Mouse (Mus musculus) CH12.LX (cell line): Measurements from ENCODE around the gene Naaladl1. TPM values are rescaled to one million over a fixed set of nuclear protein-coding genes. Genes with fewer than 3 reads are reported as not detected.

Experiments used
- DNase-seq: peaks from one replicate; pipeline ENCODE4 v3.0.0-alpha.2; 2013; ENCODE audit errors: extremely low read depth
- H3K27ac ChIP-seq: 2 replicates; pipeline ENCODE4 v1.5.1; 2012; ENCODE audit warnings: low read depth, mild to moderate bottlenecking, control low read depth, moderate library complexity; ENCODE audit not compliant: insufficient read depth
- H3K27me3 ChIP-seq: replicated peaks from 2 replicates; pipeline ENCODE3; 2012; ENCODE audit warnings: inconsistent platforms
- H3K36me3 ChIP-seq, 2 experiments: replicated peaks in 1 of 2; 2 replicates each; pipeline versions ENCODE3 to v1.6.1; 2012; ENCODE audit warnings: inconsistent platforms in 1 of 2, low read length in 1 of 2, mild to moderate bottlenecking in 1 of 2, mixed read lengths in 1 of 2, moderate library complexity in 1 of 2; ENCODE audit not compliant: control insufficient read depth in 1 of 2, insufficient read depth in 1 of 2
- H3K4me1 ChIP-seq, 2 experiments: 2 replicates each; pipeline ENCODE4 v1.6.1; 2012; ENCODE audit warnings: inconsistent platforms in 1 of 2, moderate library complexity in 1 of 2; ENCODE audit not compliant: insufficient read depth in 2 of 2, control insufficient read depth in 1 of 2
- H3K4me2 ChIP-seq: 2 replicates; pipeline ENCODE4 v1.6.1; 2012; ENCODE audit warnings: low read depth, mild to moderate bottlenecking, control low read depth; ENCODE audit not compliant: poor library complexity, insufficient read depth, severe bottlenecking
- H3K4me3 ChIP-seq, 3 experiments: fragments of 150-350 bp in 1 of 3; sonication (generic) in 1 of 3; replicated peaks in 1 of 3; 2 replicates each; pipeline versions ENCODE3 to v1.5.1; 2011 to 2012; ENCODE audit warnings: low read depth in 2 of 3, low read length in 2 of 3, mild to moderate bottlenecking in 2 of 3, moderate library complexity in 2 of 3, control low read depth in 1 of 3, improper control_type of control experiment in 1 of 3, inconsistent platforms in 1 of 3, mixed read lengths in 1 of 3; ENCODE audit not compliant: poor library complexity in 1 of 3
- H3K79me2 ChIP-seq: replicated peaks from 2 replicates; pipeline ENCODE4 v1.6.1; 2012; ENCODE audit warnings: mild to moderate bottlenecking, moderate library complexity; ENCODE audit not compliant: control insufficient read depth, poor library complexity, insufficient read depth, severe bottlenecking; ENCODE audit errors: extremely low read depth
- H3K9ac ChIP-seq: 2 replicates; pipeline ENCODE4 v1.6.1; 2012; ENCODE audit warnings: low read depth, mild to moderate bottlenecking, control low read depth, moderate library complexity; ENCODE audit not compliant: insufficient read depth
- H3K9me3 ChIP-seq: replicated peaks from 2 replicates; pipeline ENCODE3; 2012; ENCODE audit warnings: low read length, inconsistent platforms, mixed read lengths
- EP300 ChIP-seq: IDR thresholded peaks from 2 replicates; pipeline ENCODE4 v1.6.1; 2011; ENCODE audit warnings: low read length, improper control_type of control experiment
- MEF2A ChIP-seq: IDR thresholded peaks from 2 replicates; pipeline ENCODE4 v1.6.1; 2014; ENCODE audit warnings: low read depth, mild to moderate bottlenecking, inconsistent platforms, low read length, improper control_type of control experiment, borderline replicate concordance
- MXI1 ChIP-seq: IDR thresholded peaks from 2 replicates; pipeline ENCODE4 v1.6.1; 2011; ENCODE audit warnings: mild to moderate bottlenecking, low read depth, low read length, improper control_type of control experiment
- PAX5 ChIP-seq: IDR thresholded peaks from 2 replicates; pipeline ENCODE4 v1.6.1; 2012; ENCODE audit warnings: low read length, inconsistent platforms, mixed read lengths
- POLR2AphosphoS2 ChIP-seq: IDR thresholded peaks from 2 replicates; pipeline ENCODE4 v1.6.1; 2011; ENCODE audit warnings: low read depth, low read length, improper control_type of control experiment
- RAD21 ChIP-seq: IDR thresholded peaks from 2 replicates; pipeline ENCODE4 v1.6.1; 2011; ENCODE audit warnings: low read depth, mild to moderate bottlenecking, low read length, improper control_type of control experiment, moderate library complexity
- TBP ChIP-seq: conservative IDR thresholded peaks from 2 replicates; pipeline ENCODE4 v1.6.1; 2011; ENCODE audit warnings: low read depth, low read length, improper control_type of control experiment
- TCF12 ChIP-seq: IDR thresholded peaks from 2 replicates; pipeline ENCODE4 v1.6.1; 2014; ENCODE audit warnings: low read depth, mild to moderate bottlenecking, inconsistent platforms, low read length, improper control_type of control experiment
- ZC3H11A ChIP-seq: IDR thresholded peaks from 2 replicates; pipeline ENCODE4 v1.6.1; 2012; ENCODE audit warnings: low read depth, mild to moderate bottlenecking, inconsistent platforms, low read length, improper control_type of control experiment
- ZKSCAN1 ChIP-seq: IDR thresholded peaks from 2 replicates; pipeline ENCODE4 v1.6.1; 2012; ENCODE audit warnings: low read depth, inconsistent platforms, low read length, improper control_type of control experiment, borderline replicate concordance
- dilution Hi-C: fragments of 300-500 bp; cut with MboI; formaldehyde crosslinking; loops from 2 replicates; pipeline ENCODE4 v1.14.3; 2020; ENCODE audit warnings: low sequenced_read_pairs; ENCODE audit not compliant: extremely low pct_unique_long_range_greater_than_20kb, extremely low pct_ligation_motif_present
- in situ Hi-C: fragments of 300-500 bp; cut with MboI; formaldehyde crosslinking; loops from 3 replicates; pipeline ENCODE4 v1.14.3; 2019; ENCODE audit warnings: low sequenced_read_pairs, low pct_ligation_motif_present, low pct_unique_long_range_greater_than_20kb, mixed read lengths
- polyA plus RNA-seq: library from polyadenylated mRNA; unstranded; fragments of >175 nt; gene quantifications from 2 replicates; pipeline ENCODE4 v1.2.1, GENCODE M21; 2012; ENCODE audit warnings: low read depth; ENCODE audit not compliant: insufficient read length
- total RNA-seq, 2 experiments: library from RNA; depleted of rRNA; stranded (reverse); fragments of 300-350 nt in 1 of 2; fragments of >200 nt in 1 of 2; gene quantifications; 2 replicates each; pipeline ENCODE4 v1.2.3; 2012 to 2014

The Naaladl1 gene
- total and polyA plus RNA-seq, 3 experiments, result 0.24 to 1.9 (median 0.34) TPM

DNA sequence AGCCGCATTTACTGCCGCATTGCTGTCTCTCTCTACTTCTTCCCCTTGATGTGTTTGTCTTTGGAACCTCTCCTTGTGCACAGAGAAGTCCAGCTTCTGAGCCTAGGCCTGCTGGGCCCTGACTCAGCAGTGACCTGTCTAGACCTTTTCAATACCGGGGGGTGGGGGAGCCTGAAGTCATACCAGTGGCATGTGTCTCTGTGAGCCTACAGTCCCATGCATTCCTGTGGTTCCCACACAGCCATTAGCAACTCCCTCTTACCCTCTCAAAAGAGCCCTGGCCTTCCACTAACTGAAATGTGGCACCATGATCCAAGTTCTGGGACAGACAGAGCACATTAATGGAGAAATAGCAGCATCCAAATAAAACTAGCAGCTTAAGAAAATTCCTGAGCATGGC is 30.8 kb downstream of the Naaladl1 start:
- dilution Hi-C loops, result no loop called here
- Histone ChIP-seq H3K4me1 (peaks cover 8% of the 10 kb centered on the region in 2 experiments), H3K79me2 (no peaks in the 10 kb centered on the region), H3K27me3 (no peaks in the 10 kb centered on the region), H3K9ac (no peak overlapping the region), H3K4me2 (no peak overlapping the region), H3K9me3 (no peaks in the 10 kb centered on the region), H3K4me3 (no peak overlapping the region), H3K27ac (no peak overlapping the region)
- in situ Hi-C loops, result no loop called here
- DNase-seq, result no peak
- TF ChIP-seq ZC3H11A (no peak), ZKSCAN1 (no peak)
- TF ChIP-seq, all 38 proteins: peak for 0
- H3K36me3 ChIP-seq, result peaks cover 4 to 48% of the 10 kb centered on the region in 2 experiments

DNA sequence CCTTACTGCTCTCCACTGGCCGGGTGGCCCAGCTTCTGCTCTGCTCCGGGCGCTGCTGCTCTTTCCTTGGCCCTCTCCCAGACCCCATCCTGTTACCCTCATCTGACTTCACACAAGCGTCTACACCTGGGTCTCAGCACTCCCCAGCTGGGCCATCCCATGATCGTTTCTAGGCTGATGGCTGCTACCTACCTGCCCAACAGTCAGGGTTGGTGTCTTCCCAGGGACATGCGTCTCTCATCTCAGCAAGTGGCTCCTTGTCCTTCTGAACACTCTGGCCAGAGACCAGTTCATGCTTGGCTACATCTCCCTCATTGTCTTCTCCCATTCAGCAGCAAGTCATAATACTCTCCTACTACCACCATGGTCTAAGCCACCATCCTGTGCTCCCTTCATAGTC is 34.1 kb downstream of the Naaladl1 start:
- H3K4me1 ChIP-seq, result peaks cover 5 to 8% of the 10 kb centered on the region in 2 experiments
- peaks cover 4% of the 10 kb centered on the region for H3K27me3 ChIP-seq
- no peaks in the 10 kb centered on the region for H3K79me2 ChIP-seq
- H3K9ac ChIP-seq, result no peak overlapping the region
- peaks cover 2% of the 10 kb centered on the region for H3K9me3 ChIP-seq
- in situ Hi-C loops (no loop called here), dilution Hi-C loops (no loop called here)
- peaks cover 4 to 34% of the 10 kb centered on the region in 2 experiments for H3K36me3 ChIP-seq
- no peak for DNase-seq
- no peak overlapping the region for H3K4me3 ChIP-seq
- TF ChIP-seq TCF12, result no peak
- TF ChIP-seq TBP, result no peak
- no peak for TF ChIP-seq RAD21
- TF ChIP-seq POLR2AphosphoS2, result no peak
- TF ChIP-seq PAX5, result no peak
- no peak overlapping the region for H3K27ac ChIP-seq
- no peak overlapping the region for H3K4me2 ChIP-seq

DNA sequence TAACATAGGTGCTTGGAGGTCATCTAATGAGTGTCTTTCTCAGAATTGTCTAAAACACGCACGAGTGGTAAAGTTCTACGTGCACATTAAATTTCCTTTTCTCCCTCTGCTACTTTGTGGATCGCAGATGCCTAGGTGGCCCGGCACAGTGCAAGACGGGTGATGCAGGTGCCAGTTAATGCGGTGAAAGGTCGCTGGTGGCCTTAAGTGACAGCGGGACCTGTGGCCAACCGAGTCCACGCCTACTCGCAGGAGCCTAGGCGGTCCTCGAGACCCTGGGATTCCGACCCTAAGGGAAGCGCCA is 34.7 kb downstream of the Naaladl1 start:
- in situ Hi-C loops (no loop called here), dilution Hi-C loops (no loop called here)
- peak overlapping the region; percentile 61 to 87 (median 79) for H3K4me3 ChIP-seq
- peaks cover 2% of the 10 kb centered on the region for H3K9me3 ChIP-seq
- peaks cover 4% of the 10 kb centered on the region for H3K27me3 ChIP-seq
- H3K9ac ChIP-seq, result peak overlapping the region; percentile 70
- H3K27ac ChIP-seq, result peak overlapping the region; percentile 80
- H3K36me3 ChIP-seq, result peaks cover 4 to 27% of the 10 kb centered on the region in 2 experiments
- H3K4me2 ChIP-seq, result peak overlapping the region; percentile 22; the same call in 1 of the 2 replicates
- no peaks in the 10 kb centered on the region for H3K79me2 ChIP-seq
- H3K4me1 ChIP-seq, result peaks cover 8% of the 10 kb centered on the region in 2 experiments
- DNase-seq, result peak; percentile 36
- TF ChIP-seq MEF2A (no peak; the same call in 1 of the 2 replicates), EP300 (0 out of 2 replicates have a peak, but pooled peaks have one; percentile 19), MXI1 (peak; percentile 44; the same call in 1 of the 2 replicates)
- TF ChIP-seq, all 38 proteins: peak for 2
